Mouse (Mus musculus): ENCODE measurements around the gene Taf1a. TPM values are rescaled to one million over a fixed set of nuclear protein-coding genes. Genes with fewer than 3 reads are reported as not detected.
"Not testable (repeated sequence)": the region's sequence is repeated elsewhere in the genome, so short reads cannot be mapped to it uniquely, and the experiment has no call there.

Taf1a gene
- total RNA-seq, 1 experiment = 20.7 TPM

DNA sequence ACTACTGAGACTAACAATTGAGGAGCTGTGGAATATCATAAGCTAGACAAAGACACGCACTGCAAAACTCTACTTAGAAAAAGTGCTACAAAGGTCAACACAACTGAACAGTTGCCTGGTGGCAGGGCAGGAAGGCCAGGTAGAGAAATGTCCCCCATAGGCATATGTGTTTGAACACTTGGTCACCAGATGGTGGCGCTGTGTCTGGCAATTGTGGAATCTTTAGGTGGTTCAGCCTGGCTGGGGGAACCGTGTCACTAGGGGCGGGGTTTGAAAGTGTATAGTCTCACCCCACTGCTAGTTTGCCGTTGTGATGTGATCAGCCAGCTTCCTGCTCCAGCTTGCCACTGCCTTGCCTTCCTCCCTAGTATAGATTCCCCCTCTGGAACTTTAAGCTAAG lies 14.1 kb upstream of the Taf1a start:
- peaks cover 0 to 7% of the 10 kb centered on the region in 2 experiments; a peak in 2 of 4 replicates for H3K4me1 ChIP-seq (ENCODE audit: control insufficient read depth in 2 of 2, insufficient read depth in 2 of 2, low read length in 2 of 2, poor library complexity in 1 of 2)
- no peaks in the 10 kb centered on the region for H3K9me3 ChIP-seq (ENCODE audit: control insufficient read depth, insufficient read depth, low read depth, low read length)
- no peaks in the 10 kb centered on the region for H3K36me3 ChIP-seq (ENCODE audit: control insufficient read depth, insufficient read depth, low read length, poor library complexity, severe bottlenecking)
- no peak overlapping the region for H3K4me3 ChIP-seq (ENCODE audit: insufficient read depth in 1 of 2, low read depth in 1 of 2, low read length in 2 of 2, poor library complexity in 1 of 2, severe bottlenecking in 1 of 2)
- in situ Hi-C loops (cut with MboI; ENCODE audit: low sequenced_read_pairs in 2 of 2, unreplicated experiment in 2 of 2) = no loop called here
- TF ChIP-seq ZNF384 (IDR thresholded peaks at IDR 0.05; ENCODE audit: low read depth, low read length) (no peak), MAFK (IDR thresholded peaks at IDR 0.05; ENCODE audit: insufficient read depth, low read depth, low read length) (no peak), HCFC1 (IDR thresholded peaks at IDR 0.05; ENCODE audit: borderline replicate concordance, insufficient read depth, low read length) (no peak), ZC3H11A (IDR thresholded peaks at IDR 0.05; ENCODE audit: borderline replicate concordance, low read depth, low read length) (no peak), CHD2 (IDR thresholded peaks at IDR 0.05; ENCODE audit: low read depth, low read length) (no peak)
- H3K9ac ChIP-seq (ENCODE audit: insufficient read depth, low read depth, low read length, poor library complexity, severe bottlenecking) = no peak overlapping the region
- no peak for DNase-seq (ENCODE audit: low read depth, low spot score)
- no peak overlapping the region for H3K27ac ChIP-seq (ENCODE audit: insufficient read depth, low read depth, low read length, poor library complexity, severe bottlenecking)

DNA sequence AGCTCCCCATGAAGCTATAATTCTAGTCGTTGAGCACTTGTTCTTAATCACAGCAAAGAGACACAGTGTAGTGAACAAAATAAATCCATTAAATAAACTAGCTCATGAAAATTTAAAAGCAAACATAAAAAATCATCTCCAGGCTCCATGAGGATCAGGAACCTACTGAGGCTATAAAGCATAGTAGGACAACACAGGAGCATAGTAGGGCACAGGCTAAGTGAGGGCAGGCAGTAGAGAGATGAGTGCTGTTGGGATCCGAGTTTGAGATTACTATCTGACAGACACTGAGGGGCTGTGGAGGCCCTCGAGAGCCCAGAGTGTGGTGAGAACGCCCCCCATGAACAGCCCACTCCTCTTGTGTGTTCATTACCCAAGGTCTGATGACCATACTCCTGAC lies 11.7 kb upstream of the Taf1a start:
- Histone ChIP-seq H3K4me1 (ENCODE audit: control insufficient read depth in 2 of 2, insufficient read depth in 2 of 2, low read length in 2 of 2, poor library complexity in 1 of 2) (peaks cover 0 to 10% of the 10 kb centered on the region in 2 experiments; a peak in 2 of 4 replicates), H3K4me3 (ENCODE audit: insufficient read depth in 1 of 2, low read depth in 1 of 2, low read length in 2 of 2, poor library complexity in 1 of 2, severe bottlenecking in 1 of 2) (no peak overlapping the region), H3K9me3 (ENCODE audit: control insufficient read depth, insufficient read depth, low read depth, low read length) (no peaks in the 10 kb centered on the region), H3K36me3 (ENCODE audit: control insufficient read depth, insufficient read depth, low read length, poor library complexity, severe bottlenecking) (no peaks in the 10 kb centered on the region), H3K27ac (ENCODE audit: insufficient read depth, low read depth, low read length, poor library complexity, severe bottlenecking) (no peak overlapping the region), H3K9ac (ENCODE audit: insufficient read depth, low read depth, low read length, poor library complexity, severe bottlenecking) (no peak overlapping the region)
- no peak for DNase-seq (ENCODE audit: low read depth, low spot score)
- in situ Hi-C loops (cut with MboI; ENCODE audit: low sequenced_read_pairs in 2 of 2, unreplicated experiment in 2 of 2) = no loop called here
- no peak for TF ChIP-seq ZC3H11A (IDR thresholded peaks at IDR 0.05; ENCODE audit: borderline replicate concordance, low read depth, low read length)
- no peak for TF ChIP-seq MAFK (IDR thresholded peaks at IDR 0.05; ENCODE audit: insufficient read depth, low read depth, low read length)

- DNase-seq (ENCODE audit: low read depth, low spot score) = no peak
- in situ Hi-C loops (cut with MboI; ENCODE audit: low sequenced_read_pairs in 2 of 2, unreplicated experiment in 2 of 2) = no loop called here
- H3K4me1 ChIP-seq (ENCODE audit: control insufficient read depth in 2 of 2, insufficient read depth in 2 of 2, low read length in 2 of 2, poor library complexity in 1 of 2) = peaks cover 0 to 10% of the 10 kb centered on the region in 2 experiments; a peak in 2 of 4 replicates
- H3K36me3 ChIP-seq (ENCODE audit: control insufficient read depth, insufficient read depth, low read length, poor library complexity, severe bottlenecking) = no peaks in the 10 kb centered on the region
- no peak overlapping the region for H3K9ac ChIP-seq (ENCODE audit: insufficient read depth, low read depth, low read length, poor library complexity, severe bottlenecking)
- no peak overlapping the region for H3K4me3 ChIP-seq (ENCODE audit: insufficient read depth in 1 of 2, low read depth in 1 of 2, low read length in 2 of 2, poor library complexity in 1 of 2, severe bottlenecking in 1 of 2)
- H3K9me3 ChIP-seq (ENCODE audit: control insufficient read depth, insufficient read depth, low read depth, low read length) = no peaks in the 10 kb centered on the region
- peak overlapping the region; percentile 93 for H3K27ac ChIP-seq (ENCODE audit: insufficient read depth, low read depth, low read length, poor library complexity, severe bottlenecking)
- no peak for TF ChIP-seq ZC3H11A (IDR thresholded peaks at IDR 0.05; ENCODE audit: borderline replicate concordance, low read depth, low read length)
- no peak for TF ChIP-seq MAFK (IDR thresholded peaks at IDR 0.05; ENCODE audit: insufficient read depth, low read depth, low read length)
- TF ChIP-seq ZNF384 (IDR thresholded peaks at IDR 0.05; ENCODE audit: low read depth, low read length) = no peak
- TF ChIP-seq HCFC1 (IDR thresholded peaks at IDR 0.05; ENCODE audit: borderline replicate concordance, insufficient read depth, low read length) = no peak
- TF ChIP-seq CHD2 (IDR thresholded peaks at IDR 0.05; ENCODE audit: low read depth, low read length) = no peak
Observed at GRCm38 (mm10) chr1:183378321-183378941, 10.3 kb upstream of the Taf1a start.

DNA sequence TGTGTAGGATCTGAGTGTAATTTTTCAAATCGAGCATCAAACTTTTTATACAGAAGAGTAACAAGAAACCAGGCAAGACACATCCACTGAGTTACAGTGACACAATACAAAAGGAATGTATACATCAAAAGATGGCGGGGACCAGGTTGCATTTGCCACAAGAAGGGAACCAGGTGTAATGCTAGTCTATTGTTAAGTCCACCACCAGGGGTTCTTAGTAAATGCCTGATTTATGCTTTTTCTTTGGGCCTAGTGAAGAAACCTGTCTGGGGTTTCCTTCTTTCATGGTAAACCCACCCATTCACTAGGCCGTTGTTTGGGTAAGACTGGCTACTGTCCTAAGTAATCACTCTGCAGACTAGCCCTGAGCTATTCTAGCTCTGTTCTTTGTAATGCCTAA lies 9.4 kb upstream of the Taf1a start:
- H3K9me3 ChIP-seq (ENCODE audit: control insufficient read depth, insufficient read depth, low read depth, low read length); H3K4me3 ChIP-seq (ENCODE audit: insufficient read depth in 1 of 2, low read depth in 1 of 2, low read length in 2 of 2, poor library complexity in 1 of 2, severe bottlenecking in 1 of 2); in situ Hi-C loops (cut with MboI; ENCODE audit: low sequenced_read_pairs in 2 of 2, unreplicated experiment in 2 of 2); H3K36me3 ChIP-seq (ENCODE audit: control insufficient read depth, insufficient read depth, low read length, poor library complexity, severe bottlenecking); H3K9ac ChIP-seq (ENCODE audit: insufficient read depth, low read depth, low read length, poor library complexity, severe bottlenecking); DNase-seq (ENCODE audit: low read depth, low spot score): not testable (repeated sequence)
- peak overlapping the region; percentile 93 for H3K27ac ChIP-seq (ENCODE audit: insufficient read depth, low read depth, low read length, poor library complexity, severe bottlenecking)
- peaks cover 0 to 10% of the 10 kb centered on the region in 2 experiments; a peak in 2 of 4 replicates for H3K4me1 ChIP-seq (ENCODE audit: control insufficient read depth in 2 of 2, insufficient read depth in 2 of 2, low read length in 2 of 2, poor library complexity in 1 of 2)

DNA sequence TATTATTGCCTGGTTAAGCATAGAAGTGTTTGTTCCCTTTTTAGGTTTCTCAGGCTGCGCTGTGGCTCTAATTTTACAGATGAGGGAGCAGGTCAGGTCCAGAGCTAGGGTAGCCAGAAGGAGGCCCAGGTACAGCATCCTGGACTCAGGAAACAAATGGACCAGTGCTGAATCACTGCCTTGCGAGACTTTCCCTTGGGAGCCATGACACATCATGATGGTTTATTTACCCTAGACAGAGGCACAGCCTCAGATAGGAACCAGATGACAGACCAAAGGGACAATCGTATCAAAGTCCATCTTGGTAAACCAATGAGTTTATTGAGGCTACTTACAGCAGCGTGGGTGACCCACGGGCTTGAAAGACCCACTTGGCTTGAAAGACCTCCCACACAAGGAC lies 7.0 kb upstream of the Taf1a start:
- Histone ChIP-seq H3K36me3 (ENCODE audit: control insufficient read depth, insufficient read depth, low read length, poor library complexity, severe bottlenecking) (no peaks in the 10 kb centered on the region), H3K9ac (ENCODE audit: insufficient read depth, low read depth, low read length, poor library complexity, severe bottlenecking) (no peak overlapping the region), H3K9me3 (ENCODE audit: control insufficient read depth, insufficient read depth, low read depth, low read length) (no peaks in the 10 kb centered on the region), H3K4me3 (ENCODE audit: insufficient read depth in 1 of 2, low read depth in 1 of 2, low read length in 2 of 2, poor library complexity in 1 of 2, severe bottlenecking in 1 of 2) (no peak overlapping the region), H3K4me1 (ENCODE audit: control insufficient read depth in 2 of 2, insufficient read depth in 2 of 2, low read length in 2 of 2, poor library complexity in 1 of 2) (peaks cover 0 to 10% of the 10 kb centered on the region in 2 experiments; a peak in 2 of 4 replicates), H3K27ac (ENCODE audit: insufficient read depth, low read depth, low read length, poor library complexity, severe bottlenecking) (no peak overlapping the region)
- no peak for TF ChIP-seq ZNF384 (IDR thresholded peaks at IDR 0.05; ENCODE audit: low read depth, low read length)
- TF ChIP-seq CHD2 (IDR thresholded peaks at IDR 0.05; ENCODE audit: low read depth, low read length) = no peak
- TF ChIP-seq ZC3H11A (IDR thresholded peaks at IDR 0.05; ENCODE audit: borderline replicate concordance, low read depth, low read length) = no peak
- no peak for TF ChIP-seq MAFK (IDR thresholded peaks at IDR 0.05; ENCODE audit: insufficient read depth, low read depth, low read length)
- TF ChIP-seq HCFC1 (IDR thresholded peaks at IDR 0.05; ENCODE audit: borderline replicate concordance, insufficient read depth, low read length) = no peak
- in situ Hi-C loops (cut with MboI; ENCODE audit: low sequenced_read_pairs in 2 of 2, unreplicated experiment in 2 of 2) = no loop called here
- DNase-seq (ENCODE audit: low read depth, low spot score) = no peak
